In genomic region chr5:8941266-8941665, GRCm38 (mm10) we compare ENCODE assay signal across 9 mouse cellular contexts. TPM values are rescaled to one million over a fixed set of nuclear protein-coding genes. Genes with fewer than 3 reads are reported as not detected.
DNase-seq lines count a peak whose midpoint lies in the region; ATAC-seq and TF ChIP-seq lines count a peak whose summit lies in the region.
"Not testable (repeated sequence)": the region's sequence is repeated elsewhere in the genome, so short reads cannot be mapped to it uniquely, and the experiment has no call there.
"Had no signal": no experiment of that assay in that cellular context is flagged by ENCODE, and none has a peak within 500 bp of the region (broad histone marks: within the 10 kb centered on the region; RNA-seq: fewer than 3 reads in every experiment).

No protein-coding gene starts in this region.

- H3K27me3 ChIP-seq in CH12.LX (replicated peaks); hindbrain, embryonic 11.5 days (ENCODE audit: control insufficient read depth, insufficient read depth, low read length); midbrain, embryonic 14.5 days (ENCODE audit: control insufficient read depth, insufficient read depth, low read length); splenic B cell, adult 2 months (ENCODE audit: control insufficient read depth, insufficient read depth, low read length, poor library complexity, severe bottlenecking): not testable (repeated sequence)

- H3K4me2 ChIP-seq in CH12.LX (ENCODE audit: insufficient read depth, low read depth, poor library complexity, severe bottlenecking); hindbrain, embryonic 11.5 days (replicated peaks; ENCODE audit: low read depth, low read length); midbrain, embryonic 14.5 days (ENCODE audit: low read length): not testable (repeated sequence)

- not testable (repeated sequence) for H3K4me3 ChIP-seq in CH12.LX (replicated peaks in 1 of 3; ENCODE audit: low read depth in 2 of 3, low read length in 2 of 3, poor library complexity in 1 of 3); hindbrain, embryonic 11.5 days (ENCODE audit: low read depth, low read length); layer of hippocampus, adult 2 months; midbrain, embryonic 14.5 days (replicated peaks; ENCODE audit: low read depth, low read length)

- not testable (repeated sequence) for TF ChIP-seq POLR2A in CH12.LX (IDR thresholded peaks at IDR 0.05; ENCODE audit: low read depth, low read length)

- TF ChIP-seq RAD21 in CH12.LX (IDR thresholded peaks at IDR 0.05; ENCODE audit: low read depth, low read length) = peak; percentile 52

- dilution Hi-C loops in CH12.LX (cut with MboI; ENCODE audit: extremely low pct_ligation_motif_present, extremely low pct_unique_long_range_greater_than_20kb, low sequenced_read_pairs) = not testable (repeated sequence)

- H3K27ac ChIP-seq in CH12.LX (ENCODE audit: insufficient read depth, low read depth); hindbrain, embryonic 11.5 days (ENCODE audit: low read depth, low read length); layer of hippocampus, adult 2 months; midbrain, embryonic 14.5 days (replicated peaks; ENCODE audit: low read depth, low read length): not testable (repeated sequence)

- no CpG with 5 or more reads among the region's 1 CpGs for WGBS in hindbrain, embryonic 11.5 days
- WGBS in midbrain, embryonic 14.5 days = no CpG with 5 or more reads among the region's 1 CpGs

- peak in 1 of 2 experiments; percentile 59; a peak in 2 of 4 replicates for TF ChIP-seq CTCF in CH12.LX (conservative IDR thresholded peaks at IDR 0.05 in 1 of 2, IDR thresholded peaks at IDR 0.05 in 1 of 2; ENCODE audit: low read depth in 2 of 2, low read length in 2 of 2)
- TF ChIP-seq CTCF in layer of hippocampus, adult 2 months (conservative IDR thresholded peaks at IDR 0.05) = peak; percentile 64

- peaks cover 5 to 42% of the 10 kb centered on the region in 2 experiments for H3K4me1 ChIP-seq in CH12.LX (ENCODE audit: control insufficient read depth in 1 of 2, insufficient read depth in 2 of 2)
- not testable (repeated sequence) for H3K4me1 ChIP-seq in hindbrain, embryonic 11.5 days (replicated peaks; ENCODE audit: control insufficient read depth, insufficient read depth, low read length); midbrain, embryonic 14.5 days (ENCODE audit: control insufficient read depth, insufficient read depth, low read length)

- H3K79me2 ChIP-seq in CH12.LX (replicated peaks; ENCODE audit: control insufficient read depth, extremely low read depth, insufficient read depth, poor library complexity, severe bottlenecking) = not testable (repeated sequence)

- H3K9ac ChIP-seq in CH12.LX (ENCODE audit: insufficient read depth, low read depth); hindbrain, embryonic 11.5 days (ENCODE audit: low read depth, low read length); midbrain, embryonic 14.5 days (replicated peaks; ENCODE audit: low read length): not testable (repeated sequence)

- not testable (repeated sequence) for H3K9me3 ChIP-seq in CH12.LX (replicated peaks; ENCODE audit: low read length); hindbrain, embryonic 11.5 days (ENCODE audit: control insufficient read depth, low read length); midbrain, embryonic 14.5 days (ENCODE audit: control insufficient read depth, low read length)

- not testable (repeated sequence) for TF ChIP-seq EP300 in CH12.LX (IDR thresholded peaks at IDR 0.05; ENCODE audit: low read length)

- not testable (repeated sequence) for H3K36me3 ChIP-seq in CH12.LX (replicated peaks in 1 of 2; ENCODE audit: control insufficient read depth in 1 of 2, insufficient read depth in 1 of 2, low read length in 1 of 2); hindbrain, embryonic 11.5 days (ENCODE audit: control insufficient read depth, insufficient read depth, low read length); midbrain, embryonic 14.5 days (ENCODE audit: control insufficient read depth, insufficient read depth, low read length); splenic B cell, adult 2 months (ENCODE audit: control insufficient read depth, insufficient read depth, low read length, poor library complexity, severe bottlenecking)

- in situ Hi-C loops in CH12.LX (cut with MboI; ENCODE audit: low pct_ligation_motif_present, low pct_unique_long_range_greater_than_20kb, low sequenced_read_pairs) = loop anchor here (10.0 kb wide), 1 partner anchor 104 kb away; no protein-coding TSS in a partner anchor

- peak; percentile 44 for DNase-seq in 3T3-L1 (ENCODE audit: low read depth, low spot score)
- DNase-seq in CH12.LX (ENCODE audit: extremely low read depth) = peak; percentile 22
- peak; percentile 28 for DNase-seq in adipocyte (ENCODE audit: low spot score)
- DNase-seq in embryo, embryonic 11 days = peak; percentile 6
- DNase-seq in hindbrain, embryonic 11.5 days (ENCODE audit: low spot score) = peak; percentile 1
- DNase-seq in layer of hippocampus, adult 2 months (ENCODE audit: low spot score in 2 of 2) = not testable (repeated sequence)
- DNase-seq in midbrain, embryonic 14.5 days = peak; percentile 56
- DNase-seq in splenic B cell, adult 2 months (ENCODE audit: low read depth, low spot score) = peak; percentile 48

- ATAC-seq in hindbrain, embryonic 11.5 days (ENCODE audit: low FRiP score); midbrain, embryonic 14.5 days (ENCODE audit: low FRiP score, low TSS enrichment): not testable (repeated sequence)

TF ChIP-seq in CH12.LX, 34 proteins besides CTCF, POLR2A, EP300 and RAD21:
- peak; percentile 49 for TF ChIP-seq SMC3 (IDR thresholded peaks at IDR 0.05; ENCODE audit: low read depth, low read length)
- TF ChIP-seq ZNF384 (IDR thresholded peaks at IDR 0.05; ENCODE audit: low read depth, low read length) = peak; percentile 89

RNA-seq across cellular contexts. Expression of gene Abcb4, which starts 47.7 kb away (rescaled TPM):
- total RNA-seq in CH12.LX (2012; rRNA removed) (0.38 and 0.68 TPM in 2 replicates), CH12.LX (2014; rRNA removed) (0.24 and 0.27 TPM in 2 replicates)
- 0.29 and 0.37 TPM in 2 replicates for polyA plus RNA-seq in CH12.LX (2012; ENCODE audit: insufficient read length, low read depth)
- polyA plus RNA-seq in hindbrain, embryonic 11.5 days (2014; fragmentation: Nextera tagmentation; extraction: Ambion mirVana) = 0.37 and 0.73 TPM in 2 replicates
- total RNA-seq in layer of hippocampus, adult 2 months (2021) = 1 to 10 TPM; 5.8 to 6.5 TPM
- polyA plus RNA-seq in midbrain, embryonic 14.5 days (2014; fragmentation: Nextera tagmentation; extraction: Ambion mirVana) = 0.65 and 1.1 TPM in 2 replicates
- polyA plus RNA-seq: kidney, embryonic 14.5 days had no signal

RNA-seq across cellular contexts. Expression of gene Crot, which starts 55.9 kb away (rescaled TPM):
- total RNA-seq in CH12.LX (2012; rRNA removed) (12.4 and 13.4 TPM in 2 replicates), CH12.LX (2014; rRNA removed) (18.2 and 22.4 TPM in 2 replicates)
- 12.0 and 13.5 TPM in 2 replicates for polyA plus RNA-seq in CH12.LX (2012; ENCODE audit: insufficient read length, low read depth)
- polyA plus RNA-seq in hindbrain, embryonic 11.5 days (2014; fragmentation: Nextera tagmentation; extraction: Ambion mirVana) = 32.3 and 33.6 TPM in 2 replicates
- 10 to 100 TPM; 22.5 to 27.4 TPM for total RNA-seq in layer of hippocampus, adult 2 months (2021)
- 14.2 and 21.1 TPM in 2 replicates for polyA plus RNA-seq in midbrain, embryonic 14.5 days (2014; fragmentation: Nextera tagmentation; extraction: Ambion mirVana)
